Mouse (Mus musculus) embryo, embryonic 11.5 days (tissue): ENCODE measurements around the gene Col9a1.

Source experiments
- DNase-seq: peaks from one replicate; pipeline ENCODE4 v3.0.0-alpha.2; 2012; ENCODE audit warnings: low read depth, low spot score

The Col9a1 gene

DNA sequence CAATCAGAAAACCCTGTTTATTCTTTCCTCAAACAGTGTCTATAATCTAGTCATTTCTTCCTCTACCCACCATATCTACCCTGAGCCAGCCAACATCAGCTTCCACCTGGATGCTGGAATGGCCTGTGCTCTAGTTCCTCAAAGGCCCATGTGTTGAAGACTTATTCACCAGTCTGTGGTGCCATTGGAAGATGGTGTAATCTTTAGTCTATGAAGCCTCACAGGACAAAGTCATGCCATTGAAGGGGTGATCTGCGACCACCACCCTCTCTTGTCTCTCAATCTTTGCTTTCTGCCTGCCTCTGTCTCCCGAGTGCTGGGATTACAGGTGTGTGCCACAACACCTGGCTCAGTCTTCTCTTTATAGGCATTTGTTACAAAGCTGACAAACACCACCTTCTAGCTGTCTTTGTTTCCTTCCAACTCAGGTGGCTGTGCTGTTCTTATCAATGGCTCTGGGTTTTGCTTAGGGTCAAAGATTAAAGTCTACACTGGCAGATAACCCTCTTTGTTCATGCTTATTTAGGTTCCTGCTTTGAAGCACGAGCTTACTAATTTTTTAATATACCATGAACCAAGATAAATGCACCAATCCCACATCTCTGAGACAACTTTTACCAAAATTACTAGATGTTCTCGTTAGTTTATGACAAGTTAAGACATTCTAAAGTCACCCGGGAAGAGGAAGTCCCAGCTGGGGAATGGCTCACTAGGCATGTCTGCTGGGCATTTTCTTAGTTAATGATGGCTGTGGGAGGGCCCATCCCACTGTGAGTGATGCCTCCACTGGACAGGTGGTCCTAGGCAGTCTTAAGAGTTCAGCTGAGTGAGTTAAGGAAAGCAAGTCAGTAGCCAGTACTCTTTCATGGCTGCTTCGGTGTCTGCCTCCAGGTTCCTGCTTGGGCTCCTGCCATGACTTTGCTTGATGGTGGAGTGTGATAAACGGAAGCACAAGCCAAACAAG is 117.9 kb downstream of the Col9a1 start:
- DNase-seq: no peak

DNA sequence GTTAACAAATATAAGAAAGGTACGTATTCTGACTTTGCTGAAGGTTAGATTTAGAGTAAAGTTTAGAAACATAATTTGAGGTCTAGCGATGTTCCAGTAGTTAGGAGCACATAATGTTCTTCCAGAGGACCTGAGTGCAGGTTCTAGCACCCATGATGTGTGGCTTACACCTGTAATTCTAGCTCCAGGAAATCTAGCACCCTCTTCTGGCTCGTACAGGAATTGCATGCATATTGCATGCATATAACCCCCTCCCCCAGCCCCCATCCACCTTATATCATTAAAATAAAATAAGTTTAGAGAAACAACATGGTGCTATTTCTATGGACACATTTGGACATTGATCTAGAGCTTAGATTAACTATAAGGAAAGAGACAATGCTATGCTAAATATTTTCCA is 123.3 kb downstream of the Col9a1 start:
- DNase-seq: no peak
